Mouse (Mus musculus): Measurements from ENCODE around the gene Spice1. TPM values are rescaled to one million over a fixed set of nuclear protein-coding genes. Genes with fewer than 3 reads are reported as not detected.

The Spice1 gene
- polyA plus RNA-seq, 1 experiment from 2014 or later = 11.9 TPM

DNA sequence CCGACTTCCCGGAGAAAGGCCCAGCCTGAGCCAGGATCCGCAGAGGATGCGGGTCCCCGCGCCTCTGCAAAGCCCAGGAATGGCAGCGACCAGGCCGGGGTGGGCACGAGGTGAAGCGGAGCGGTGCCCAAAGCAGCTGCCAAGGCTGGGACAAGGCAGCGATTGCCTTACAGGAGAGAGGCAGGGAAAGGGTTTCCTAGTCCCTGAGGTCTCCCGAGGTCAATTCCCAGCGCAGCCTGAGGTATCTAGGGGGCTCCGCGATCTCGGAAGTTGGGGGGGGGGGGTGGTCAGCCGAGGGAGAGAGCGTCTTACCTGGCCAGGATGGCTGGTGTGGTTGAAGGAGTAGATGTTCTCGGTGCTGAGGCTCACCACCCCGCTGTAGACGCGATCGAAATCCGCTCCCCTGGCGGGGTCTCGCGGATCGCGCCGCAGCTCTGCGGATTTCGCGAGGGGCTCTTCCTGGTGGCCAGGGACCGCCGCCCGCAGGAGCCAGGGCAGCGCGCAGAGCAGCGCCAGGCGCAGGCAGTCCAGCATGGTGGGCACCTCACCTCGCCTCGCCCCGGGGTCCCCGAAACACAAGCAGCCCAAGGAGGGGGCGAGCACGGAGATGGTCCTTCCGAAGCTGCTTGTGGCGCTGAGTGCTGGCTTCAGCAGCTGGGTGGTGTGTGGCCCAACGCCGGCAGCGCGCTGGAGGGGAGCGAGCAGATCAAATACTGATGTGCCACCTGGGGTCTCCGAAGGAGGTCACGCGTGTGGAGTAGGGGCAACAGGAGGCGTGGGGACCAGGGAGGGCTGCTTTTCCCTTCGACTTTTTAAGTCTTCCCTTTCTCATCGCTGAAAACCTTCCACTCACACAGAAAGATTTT lies 14.7 kb upstream of the Spice1 start:
- Histone ChIP-seq H3K36me3 (no peaks in the 10 kb centered on the region), H3K27me3 (peaks cover 3% of the 10 kb centered on the region; the same call in 1 of the 2 replicates), H3K4me3 (peak overlapping the region; percentile 72), H3K9me3 (no peaks in the 10 kb centered on the region), H3K27ac (replicated peaks) (0 out of 2 replicates have a peak overlapping the region, but pooled peaks have one; percentile 49), H3K9ac (peak overlapping the region; percentile 70), H3K4me1 (replicated peaks) (peaks cover 23% of the 10 kb centered on the region), H3K4me2 (peak overlapping the region; percentile 99)
- peak; percentile 80 for ATAC-seq (ENCODE audit: low FRiP score, low read depth)
- under 1% methylated on average over 56 of the region's 60 CpGs for WGBS

DNA sequence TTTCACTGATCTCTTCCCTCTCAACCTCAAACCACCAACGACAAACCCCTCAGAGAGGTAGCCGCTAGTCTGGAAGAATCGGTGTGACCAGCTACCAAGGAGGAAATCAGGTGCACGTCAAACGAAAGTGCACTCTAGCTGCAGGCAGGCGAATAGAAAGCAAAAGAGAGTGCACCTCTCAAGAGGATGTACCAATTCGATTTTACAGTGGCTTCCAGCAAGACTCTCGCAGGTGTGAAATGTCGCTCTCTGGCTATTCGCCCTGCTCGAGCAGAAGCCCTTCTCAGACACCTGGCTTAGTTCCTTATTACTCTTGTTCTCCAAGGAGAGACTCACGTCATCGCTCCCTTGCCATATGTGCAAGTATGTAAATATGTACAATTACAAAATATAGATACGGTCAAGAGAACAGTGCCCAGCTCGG lies 14.0 kb upstream of the Spice1 start, which contains the start of gene Sidt1:
Sidt1 (minus strand) TSS at position 336 of the 424 bp plus-strand sequence.
- H3K9me3 ChIP-seq = no peaks in the 10 kb centered on the region
- H3K4me3 ChIP-seq = peak within 1 kb of the TSS; percentile 72
- WGBS = 7% methylated on average over 15 of the region's 15 CpGs
- peak; percentile 32; the same call in 1 of the 2 replicates for ATAC-seq (ENCODE audit: low FRiP score, low read depth)
- peaks cover 23% of the 10 kb centered on the region for H3K4me1 ChIP-seq (replicated peaks)
- peak within 1 kb of the TSS; percentile 99 for H3K4me2 ChIP-seq
- H3K9ac ChIP-seq = peak within 1 kb of the TSS; percentile 70
- no peaks in the 10 kb centered on the region for H3K36me3 ChIP-seq
- H3K27me3 ChIP-seq = peaks cover 3% of the 10 kb centered on the region; the same call in 1 of the 2 replicates
- H3K27ac ChIP-seq (replicated peaks) = 0 out of 2 replicates have a peak within 1 kb of the TSS, but pooled peaks have one; percentile 49

DNA sequence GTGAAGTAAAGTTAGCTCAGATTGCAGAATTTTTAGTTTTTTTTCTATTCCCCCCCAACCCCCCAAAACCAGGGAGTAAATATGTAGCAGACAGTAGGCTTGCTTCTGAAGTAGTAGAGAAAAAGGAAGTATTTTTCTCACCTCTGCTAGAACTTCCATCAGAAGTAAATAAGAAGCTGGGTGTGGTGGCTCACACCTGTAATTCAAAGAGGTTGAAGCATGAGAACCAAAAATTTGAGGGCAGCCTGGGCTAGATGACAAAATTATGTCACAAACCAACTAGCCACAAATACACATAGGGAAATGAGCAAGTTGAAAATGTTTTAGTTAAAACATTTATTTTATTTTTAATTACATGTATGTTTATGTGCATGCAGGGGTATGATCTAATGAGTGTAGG lies 9.4 kb upstream of the Spice1 start:
- no peak for ATAC-seq (ENCODE audit: low FRiP score, low read depth)
- no peak overlapping the region for H3K27ac ChIP-seq (replicated peaks)
- peaks cover 3% of the 10 kb centered on the region; the same call in 1 of the 2 replicates for H3K27me3 ChIP-seq
- peaks cover 9% of the 10 kb centered on the region for H3K4me1 ChIP-seq (replicated peaks)
- no peaks in the 10 kb centered on the region for H3K36me3 ChIP-seq
- no peak overlapping the region for H3K4me3 ChIP-seq
- no peak overlapping the region for H3K9ac ChIP-seq
- no peak overlapping the region for H3K4me2 ChIP-seq
- H3K9me3 ChIP-seq = no peaks in the 10 kb centered on the region

- Histone ChIP-seq H3K9ac (no peak overlapping the region), H3K27me3 (no peaks in the 10 kb centered on the region), H3K36me3 (no peaks in the 10 kb centered on the region), H3K9me3 (no peaks in the 10 kb centered on the region), H3K4me2 (no peak overlapping the region), H3K27ac (replicated peaks) (no peak overlapping the region), H3K4me3 (no peak overlapping the region), H3K4me1 (replicated peaks) (peaks cover 13% of the 10 kb centered on the region)
- no peak for ATAC-seq (ENCODE audit: low FRiP score, low read depth)
- 92% methylated on average over 4 of the region's 4 CpGs for WGBS
Measured at GRCm38 (mm10) chr16:44349801-44350397, 3.0 kb downstream of the Spice1 start.

DNA sequence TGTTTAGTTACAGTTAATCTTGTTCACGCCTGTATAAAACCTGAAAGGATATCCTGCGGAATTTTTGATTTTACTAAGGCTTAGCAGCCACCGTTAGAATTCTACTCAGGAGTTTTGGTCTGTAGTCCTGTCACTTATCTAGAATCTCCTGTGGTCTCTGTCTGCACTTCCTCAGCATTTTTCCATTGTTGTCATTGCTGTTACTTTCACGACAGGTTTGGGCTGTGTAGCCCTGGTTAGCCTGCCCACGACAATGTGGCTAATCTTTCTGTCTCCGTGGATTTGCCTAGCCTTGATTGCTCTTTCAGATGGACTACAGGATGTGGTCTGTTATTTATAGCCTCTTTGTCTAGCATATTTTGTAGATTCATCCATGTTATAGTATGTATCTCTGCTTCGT lies 9.4 kb downstream of the Spice1 start:
- no peak for ATAC-seq (ENCODE audit: low FRiP score, low read depth)
- Histone ChIP-seq H3K27me3 (no peaks in the 10 kb centered on the region), H3K4me1 (replicated peaks) (no peaks in the 10 kb centered on the region), H3K9me3 (no peaks in the 10 kb centered on the region), H3K27ac (replicated peaks) (no peak overlapping the region), H3K36me3 (0 out of 2 replicates have a peak, but pooled peaks cover 2% of the 10 kb centered on the region), H3K4me2 (no peak overlapping the region), H3K4me3 (no peak overlapping the region), H3K9ac (no peak overlapping the region)
- WGBS = 90% methylated on average over 7 of the region's 7 CpGs

DNA sequence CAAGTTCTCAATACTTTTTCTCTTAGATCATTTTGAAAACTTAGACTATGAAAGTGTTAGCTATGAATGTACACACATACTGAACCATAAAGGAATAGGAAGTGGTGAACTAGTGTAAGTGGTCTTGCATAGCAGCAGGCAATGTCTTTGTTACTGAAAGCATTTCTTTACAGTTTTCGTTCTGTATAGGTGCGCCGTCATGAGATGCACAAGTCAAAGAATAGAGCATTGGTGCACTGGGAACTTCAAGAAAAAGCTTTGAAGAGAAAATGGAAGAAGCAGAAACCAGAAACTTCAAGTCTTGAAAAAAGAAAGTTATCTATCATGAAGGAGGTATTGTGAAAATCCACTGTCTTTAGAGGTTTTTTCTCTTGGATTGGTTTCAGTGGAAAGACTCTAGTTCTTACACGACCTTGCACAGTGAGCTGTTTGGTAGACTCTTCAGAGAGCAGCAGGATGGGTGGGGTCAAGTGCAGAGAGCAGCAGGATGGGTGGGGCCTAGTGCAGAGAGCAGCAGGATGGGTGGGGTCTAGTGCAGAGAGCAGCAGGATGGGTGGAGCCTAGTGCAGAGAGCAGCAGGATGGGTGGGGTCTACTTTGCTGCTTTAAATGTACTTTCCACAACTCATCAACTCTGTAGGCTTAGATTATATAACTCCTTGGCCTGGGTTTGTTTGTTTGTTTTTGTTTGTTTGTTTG lies 10.8 kb downstream of the Spice1 start:
- ATAC-seq (ENCODE audit: low FRiP score, low read depth) = no peak
- 74% methylated on average over 4 of the region's 4 CpGs for WGBS

GRCm38 (mm10) chr16:44361921-44362890 lies 15.3 kb downstream of the Spice1 start:
- peak; percentile 54; the same call in 1 of the 2 replicates for ATAC-seq (ENCODE audit: low FRiP score, low read depth)
- Histone ChIP-seq H3K4me3 (no peak overlapping the region), H3K9ac (no peak overlapping the region), H3K4me1 (replicated peaks) (no peaks in the 10 kb centered on the region), H3K36me3 (peaks cover 10% of the 10 kb centered on the region; the same call in 1 of the 2 replicates), H3K9me3 (no peaks in the 10 kb centered on the region), H3K27ac (replicated peaks) (no peak overlapping the region), H3K27me3 (no peaks in the 10 kb centered on the region), H3K4me2 (no peak overlapping the region)
- WGBS = 82% methylated on average over 10 of the region's 10 CpGs

More for the DNA sequence above, 10.8 kb downstream of the Spice1 start:
- Histone ChIP-seq H3K27ac (replicated peaks) (no peak overlapping the region), H3K4me3 (no peak overlapping the region), H3K36me3 (peaks cover 7% of the 10 kb centered on the region; the same call in 1 of the 2 replicates), H3K27me3 (no peaks in the 10 kb centered on the region), H3K4me1 (replicated peaks) (no peaks in the 10 kb centered on the region), H3K9ac (no peak overlapping the region), H3K4me2 (no peak overlapping the region), H3K9me3 (no peaks in the 10 kb centered on the region)

DNA sequence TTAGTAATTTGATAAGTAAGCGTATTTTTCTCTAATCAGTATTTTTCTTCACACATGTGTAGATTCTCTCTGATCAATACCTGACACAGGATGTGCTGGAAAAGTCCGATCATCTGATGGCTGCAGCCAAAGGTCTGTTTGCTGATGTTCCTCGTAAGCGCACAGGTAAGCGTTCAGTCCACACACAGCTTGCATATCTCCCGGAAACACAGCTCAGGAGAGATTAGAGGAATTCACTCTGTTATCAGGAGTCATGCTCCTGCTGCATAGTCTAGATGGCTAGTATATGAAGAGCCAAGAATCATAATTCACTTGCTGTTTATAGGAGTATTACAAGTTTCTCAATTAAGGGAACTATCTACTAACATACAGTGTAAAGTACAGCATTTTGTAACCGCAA lies 18.6 kb downstream of the Spice1 start:
- Histone ChIP-seq H3K4me1 (replicated peaks) (no peaks in the 10 kb centered on the region), H3K27ac (replicated peaks) (no peak overlapping the region), H3K4me2 (no peak overlapping the region), H3K4me3 (no peak overlapping the region), H3K27me3 (no peaks in the 10 kb centered on the region), H3K9ac (no peak overlapping the region), H3K36me3 (peaks cover 17% of the 10 kb centered on the region), H3K9me3 (no peaks in the 10 kb centered on the region)
- ATAC-seq (ENCODE audit: low FRiP score, low read depth) = no peak
- 97% methylated on average over 7 of the region's 7 CpGs for WGBS

DNA sequence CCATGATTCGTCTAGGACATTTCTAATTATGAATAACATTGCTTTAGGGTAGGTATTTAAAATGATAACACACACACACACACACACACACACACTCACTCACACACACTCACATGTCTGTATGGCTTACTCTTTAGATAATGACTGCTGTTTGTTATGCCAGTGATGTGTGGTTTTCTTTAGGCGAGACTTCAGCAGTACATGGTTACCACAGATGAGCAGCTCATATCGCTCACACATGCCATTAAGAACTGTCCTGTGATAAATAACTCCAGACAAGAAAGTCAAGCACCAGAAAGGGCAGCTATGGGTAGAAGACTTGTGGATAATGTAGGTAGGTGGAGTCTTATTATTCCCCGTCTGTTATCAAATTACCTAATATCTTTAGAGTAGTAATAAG lies 28.5 kb downstream of the Spice1 start:
- Histone ChIP-seq H3K27me3 (no peaks in the 10 kb centered on the region), H3K9ac (no peak overlapping the region), H3K4me3 (no peak overlapping the region), H3K9me3 (no peaks in the 10 kb centered on the region), H3K4me1 (replicated peaks) (no peaks in the 10 kb centered on the region), H3K36me3 (peaks cover 17% of the 10 kb centered on the region; the same call in 1 of the 2 replicates), H3K27ac (replicated peaks) (no peak overlapping the region), H3K4me2 (no peak overlapping the region)
- WGBS = 89% methylated on average over 4 of the region's 4 CpGs
- no peak for ATAC-seq (ENCODE audit: low FRiP score, low read depth)

GRCm38 (mm10) chr16:44380006-44380405 lies 33.1 kb downstream of the Spice1 start:
- no peak overlapping the region for H3K4me2 ChIP-seq
- H3K4me3 ChIP-seq = no peak overlapping the region
- no peaks in the 10 kb centered on the region for H3K27me3 ChIP-seq
- H3K4me1 ChIP-seq (replicated peaks) = no peaks in the 10 kb centered on the region; the same call in 1 of the 2 replicates
- H3K9me3 ChIP-seq = no peaks in the 10 kb centered on the region
- no peak overlapping the region for H3K27ac ChIP-seq (replicated peaks)
- ATAC-seq (ENCODE audit: low FRiP score, low read depth) = no peak
- no peaks in the 10 kb centered on the region for H3K36me3 ChIP-seq
- 67% methylated on average over 4 of the region's 4 CpGs for WGBS
- no peak overlapping the region for H3K9ac ChIP-seq

GRCm38 (mm10) chr16:44381578-44381977 lies 34.7 kb downstream of the Spice1 start:
- 0 out of 2 replicates have a peak, but pooled peaks have one; percentile 23 for ATAC-seq (ENCODE audit: low FRiP score, low read depth)
- WGBS = 4% methylated on average over 5 of the region's 5 CpGs
- H3K4me3 ChIP-seq = no peak overlapping the region

More at GRCm38 (mm10) chr16:44381578-44381977, 34.7 kb downstream of the Spice1 start:
- Histone ChIP-seq H3K27me3 (no peaks in the 10 kb centered on the region), H3K4me2 (no peak overlapping the region), H3K9me3 (no peaks in the 10 kb centered on the region), H3K27ac (replicated peaks) (no peak overlapping the region), H3K4me1 (replicated peaks) (no peaks in the 10 kb centered on the region; the same call in 1 of the 2 replicates), H3K9ac (no peak overlapping the region), H3K36me3 (no peaks in the 10 kb centered on the region)
